Mouse (Mus musculus) ES-Bruce4 (cell line): ENCODE data around the gene Ttc23l. TPM values are rescaled to one million over a fixed set of nuclear protein-coding genes. Genes with fewer than 3 reads are reported as not detected.

Source experiments
- H3K27ac ChIP-seq: 2 replicates; pipeline ENCODE4 v1.5.1; 2012; ENCODE audit warnings: low read length, inconsistent platforms; ENCODE audit not compliant: insufficient read depth
- H3K27me3 ChIP-seq: 2 replicates; pipeline ENCODE4 v1.6.1; 2012; ENCODE audit warnings: mild to moderate bottlenecking, low read length, inconsistent platforms; ENCODE audit not compliant: control insufficient read depth, poor library complexity, insufficient read depth, severe bottlenecking
- H3K36me3 ChIP-seq: 2 replicates; pipeline ENCODE4 v1.6.1; 2012; ENCODE audit warnings: inconsistent platforms, mild to moderate bottlenecking, low read length, moderate library complexity; ENCODE audit not compliant: control insufficient read depth, poor library complexity, insufficient read depth, severe bottlenecking
- H3K4me1 ChIP-seq: one replicate; pipeline ENCODE4 v1.8.1; 2011; ENCODE audit warnings: low read length; ENCODE audit not compliant: control insufficient read depth, insufficient read depth
- H3K4me3 ChIP-seq: 2 replicates; pipeline ENCODE4 v1.5.1; 2011; ENCODE audit warnings: low read depth, mild to moderate bottlenecking, low read length
- H3K9ac ChIP-seq: 2 replicates; pipeline ENCODE4 v1.6.1; 2012; ENCODE audit warnings: low read depth, mild to moderate bottlenecking, inconsistent platforms; ENCODE audit not compliant: poor library complexity, severe bottlenecking
- H3K9me3 ChIP-seq: replicated peaks from 2 replicates; pipeline ENCODE4 v1.6.1; 2012; ENCODE audit warnings: mild to moderate bottlenecking, low read length, inconsistent platforms; ENCODE audit not compliant: control insufficient read depth, poor library complexity, insufficient read depth, severe bottlenecking
- CTCF ChIP-seq: IDR thresholded peaks from one replicate; pipeline ENCODE4 v1.8.1; 2011; ENCODE audit warnings: low read depth, low read length
- EP300 ChIP-seq: IDR thresholded peaks from 2 replicates; pipeline ENCODE4 v1.6.1; 2011; ENCODE audit warnings: low read depth, low read length; ENCODE audit not compliant: insufficient read depth
- POLR2A ChIP-seq: IDR thresholded peaks from one replicate; pipeline ENCODE4 v1.8.1; 2011; ENCODE audit warnings: low read length; ENCODE audit not compliant: insufficient read depth
- polyA plus RNA-seq: library from polyadenylated mRNA; stranded (reverse); fragments of >200 nt; gene quantifications from 2 replicates; pipeline ENCODE4 v1.2.4, GENCODE M21; 2011; ENCODE audit warnings: low read depth; ENCODE audit not compliant: missing spikeins, insufficient read depth, insufficient read length

Ttc23l gene
- not detected in 2 replicates for polyA plus RNA-seq

GRCm38 (mm10) chr15:10558465-10558864, at the start of gene Ttc23l:
Gene Ttc23l (minus strand): TSS chr15:10558668.
- Histone ChIP-seq H3K4me1 (no peaks in the 10 kb centered on the region), H3K27ac (no peak within 1 kb of the TSS), H3K36me3 (no peaks in the 10 kb centered on the region), H3K4me3 (no peak within 1 kb of the TSS), H3K9me3 (no peaks in the 10 kb centered on the region), H3K9ac (no peak within 1 kb of the TSS), H3K27me3 (no peaks in the 10 kb centered on the region)
- no peak for TF ChIP-seq EP300
- TF ChIP-seq CTCF, result no peak
- no peak for TF ChIP-seq POLR2A

- Histone ChIP-seq H3K4me1 (peaks cover 4% of the 10 kb centered on the region), H3K36me3 (peaks cover 7% of the 10 kb centered on the region; the same call in 1 of the 2 replicates), H3K4me3 (no peak overlapping the region), H3K9me3 (no peaks in the 10 kb centered on the region), H3K27ac (no peak overlapping the region), H3K9ac (no peak overlapping the region), H3K27me3 (no peaks in the 10 kb centered on the region)
- no peak for TF ChIP-seq POLR2A
- no peak for TF ChIP-seq CTCF
- TF ChIP-seq EP300, result no peak
Observed at GRCm38 (mm10) chr15:10599413-10599812, 40.9 kb upstream of the Ttc23l start.

GRCm38 (mm10) chr15:10598259-10599225, 40.1 kb upstream of the Ttc23l start:
- H3K9ac ChIP-seq, result no peak overlapping the region
- H3K36me3 ChIP-seq, result peaks cover 4% of the 10 kb centered on the region; the same call in 1 of the 2 replicates
- no peak for TF ChIP-seq EP300
- TF ChIP-seq POLR2A, result no peak
- TF ChIP-seq CTCF, result no peak
- H3K4me3 ChIP-seq, result no peak overlapping the region
- peaks cover 4% of the 10 kb centered on the region for H3K4me1 ChIP-seq
- H3K27me3 ChIP-seq, result no peaks in the 10 kb centered on the region
- H3K9me3 ChIP-seq, result no peaks in the 10 kb centered on the region
- no peak overlapping the region for H3K27ac ChIP-seq

- Histone ChIP-seq H3K9me3 (no peaks in the 10 kb centered on the region), H3K4me1 (peaks cover 4% of the 10 kb centered on the region), H3K9ac (no peak overlapping the region), H3K27me3 (no peaks in the 10 kb centered on the region), H3K36me3 (peaks cover 10% of the 10 kb centered on the region), H3K4me3 (no peak overlapping the region), H3K27ac (no peak overlapping the region)
- no peak for TF ChIP-seq EP300
- no peak for TF ChIP-seq POLR2A
- TF ChIP-seq CTCF, result no peak
Observed at GRCm38 (mm10) chr15:10596871-10597270, 38.4 kb upstream of the Ttc23l start.

- Histone ChIP-seq H3K27me3 (no peaks in the 10 kb centered on the region), H3K36me3 (peaks cover 10% of the 10 kb centered on the region), H3K27ac (no peak overlapping the region), H3K9me3 (no peaks in the 10 kb centered on the region), H3K9ac (no peak overlapping the region), H3K4me1 (peaks cover 2% of the 10 kb centered on the region), H3K4me3 (no peak overlapping the region)
- TF ChIP-seq CTCF (no peak), EP300 (no peak), POLR2A (no peak)
Observed at GRCm38 (mm10) chr15:10595408-10595807, 36.9 kb upstream of the Ttc23l start.

GRCm38 (mm10) chr15:10594910-10595309, 36.4 kb upstream of the Ttc23l start:
- Histone ChIP-seq H3K9ac (no peak overlapping the region), H3K9me3 (no peaks in the 10 kb centered on the region), H3K4me1 (peaks cover 2% of the 10 kb centered on the region), H3K27ac (no peak overlapping the region), H3K4me3 (no peak overlapping the region), H3K36me3 (peaks cover 10% of the 10 kb centered on the region), H3K27me3 (no peaks in the 10 kb centered on the region)
- no peak for TF ChIP-seq POLR2A
